Mouse (Mus musculus): ENCODE results near the gene Ppp1r3c. TPM values are rescaled to one million over a fixed set of nuclear protein-coding genes. Genes with fewer than 3 reads are reported as not detected.

Gene Ppp1r3c
- polyA plus RNA-seq, 1 experiment from 2014 or later: 30.6 TPM

DNA sequence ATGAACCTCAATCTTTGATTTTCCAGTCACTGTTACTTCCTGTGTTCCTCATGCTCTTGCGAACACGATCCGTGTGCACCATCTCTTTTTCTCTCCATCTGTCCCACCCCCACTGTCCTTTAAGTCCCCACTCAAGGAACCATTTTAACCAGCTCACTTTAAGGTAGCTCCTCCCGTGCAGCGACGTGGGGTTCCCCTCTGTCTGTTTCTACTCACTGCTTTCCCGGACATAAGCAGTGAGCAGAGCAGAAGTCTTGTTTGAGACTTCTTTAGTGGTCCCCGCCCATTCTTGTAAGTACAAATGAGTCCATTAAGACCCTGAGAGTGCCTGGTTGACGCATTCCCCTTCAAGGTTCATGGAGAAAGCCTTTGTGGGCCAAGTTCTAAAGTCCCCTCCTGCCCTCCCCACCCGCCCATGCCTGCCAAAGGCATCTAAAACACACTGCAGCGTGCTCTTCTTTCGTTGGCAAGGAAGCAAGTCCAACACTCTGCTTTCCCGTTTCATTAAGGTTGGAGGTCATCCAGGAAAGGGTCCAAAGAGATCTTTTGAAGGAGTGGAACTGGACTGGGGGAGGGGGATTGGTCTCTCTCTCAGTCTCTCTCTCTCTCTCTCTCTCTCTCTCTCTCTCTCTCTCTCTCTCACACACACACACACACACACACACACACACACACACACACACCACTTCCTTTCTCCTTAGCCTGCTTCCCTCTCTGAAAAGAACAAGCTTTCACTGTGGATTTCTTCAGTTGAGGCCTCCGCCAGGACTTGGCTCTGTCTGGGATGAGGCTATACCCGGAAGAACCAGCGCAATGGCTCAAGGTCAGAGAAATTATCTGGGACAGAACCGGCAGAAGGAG lies 30.9 kb downstream of the Ppp1r3c start:
- Histone ChIP-seq H3K4me1 (ENCODE audit: control insufficient read depth, insufficient read depth, low read depth, low read length) (no peaks in the 10 kb centered on the region; the same call in none of the 2 replicates), H3K9ac (ENCODE audit: low read depth, low read length) (no peak overlapping the region), H3K27ac (ENCODE audit: low read depth, low read length) (peak overlapping the region; percentile 75), H3K9me3 (ENCODE audit: control insufficient read depth, low read length) (peaks cover 7% of the 10 kb centered on the region), H3K27me3 (replicated peaks; ENCODE audit: control insufficient read depth, insufficient read depth, low read length) (no peaks in the 10 kb centered on the region), H3K36me3 (ENCODE audit: control insufficient read depth, insufficient read depth, low read length) (no peaks in the 10 kb centered on the region), H3K4me2 (ENCODE audit: low read length) (no peak overlapping the region; the same call in 1 of the 2 replicates), H3K4me3 (ENCODE audit: low read length) (no peak overlapping the region)
- 69% methylated on average over 17 of the region's 17 CpGs for WGBS
- ATAC-seq: peak; percentile 94

DNA sequence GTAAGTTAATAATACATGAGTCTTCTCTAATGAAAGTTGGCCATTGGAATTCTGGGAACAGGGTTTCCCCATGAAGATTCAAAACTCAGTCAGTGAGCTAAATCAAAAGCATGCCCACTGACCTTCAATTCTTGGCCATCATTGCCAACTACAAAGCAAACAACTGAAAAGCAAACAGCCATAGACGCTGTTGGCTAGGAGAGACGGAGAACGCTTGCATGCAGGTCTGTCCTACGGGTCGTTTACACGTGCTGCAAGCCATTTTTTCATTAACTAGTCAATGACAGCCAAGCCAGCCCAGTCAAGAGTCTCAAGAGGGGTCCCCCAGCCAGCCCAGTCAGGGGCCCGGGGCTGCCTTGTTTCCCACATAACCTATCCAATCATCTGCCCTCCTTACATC lies 31.7 kb downstream of the Ppp1r3c start:
- Histone ChIP-seq H3K9me3 (ENCODE audit: control insufficient read depth, low read length) (peaks cover 7% of the 10 kb centered on the region), H3K4me1 (ENCODE audit: control insufficient read depth, insufficient read depth, low read depth, low read length) (no peaks in the 10 kb centered on the region; the same call in none of the 2 replicates), H3K36me3 (ENCODE audit: control insufficient read depth, insufficient read depth, low read length) (no peaks in the 10 kb centered on the region), H3K9ac (ENCODE audit: low read depth, low read length) (no peak overlapping the region), H3K4me2 (ENCODE audit: low read length) (peak overlapping the region; percentile 23; the same call in 1 of the 2 replicates), H3K27ac (ENCODE audit: low read depth, low read length) (peak overlapping the region; percentile 75), H3K4me3 (ENCODE audit: low read length) (no peak overlapping the region), H3K27me3 (replicated peaks; ENCODE audit: control insufficient read depth, insufficient read depth, low read length) (no peaks in the 10 kb centered on the region)
- 81% methylated on average over 7 of the region's 7 CpGs for whole genome bisulfite sequencing
- ATAC-seq: peak; percentile 22; the same call in 1 of the 2 replicates

DNA sequence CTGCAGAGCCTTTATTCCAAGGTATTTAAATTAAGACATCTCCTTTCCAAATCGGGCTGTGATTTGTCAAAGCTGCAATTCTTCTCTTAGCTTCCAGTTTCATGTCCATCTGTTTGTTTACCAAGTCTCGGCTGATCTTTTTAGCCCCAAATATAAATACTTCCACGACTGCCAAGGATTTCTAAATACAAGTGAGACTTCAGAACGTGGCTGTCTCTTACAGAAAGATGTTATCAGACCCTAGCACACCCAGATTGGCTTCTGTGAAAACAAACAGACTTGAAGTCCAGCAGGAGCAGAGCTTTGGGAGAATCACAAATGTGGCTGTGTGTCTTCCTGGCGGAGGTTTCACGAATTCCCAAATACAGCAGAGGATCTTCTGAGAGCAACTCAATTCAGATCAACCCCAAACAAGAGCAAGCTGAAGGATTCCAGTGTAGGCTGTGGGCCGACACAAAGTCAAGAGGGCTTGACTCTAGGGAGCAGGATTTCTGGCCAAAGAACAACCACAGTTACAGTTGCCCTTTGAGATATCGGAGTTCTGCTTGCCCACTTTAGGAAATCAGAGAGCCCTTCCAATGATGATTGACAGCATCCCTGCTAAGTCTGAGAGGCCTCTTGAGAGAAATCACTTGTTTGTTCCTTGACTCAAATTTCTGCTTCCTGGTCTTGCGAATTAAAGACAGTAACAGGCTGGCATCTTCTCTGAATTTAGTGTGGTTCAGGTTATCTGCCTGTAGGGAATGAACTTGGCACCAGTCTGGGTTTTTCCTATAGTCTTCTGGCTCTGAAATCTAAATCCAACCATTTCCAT lies 34.4 kb downstream of the Ppp1r3c start:
- no peak for ATAC-seq
- Histone ChIP-seq H3K27ac (ENCODE audit: low read depth, low read length) (no peak overlapping the region), H3K27me3 (replicated peaks; ENCODE audit: control insufficient read depth, insufficient read depth, low read length) (no peaks in the 10 kb centered on the region), H3K36me3 (ENCODE audit: control insufficient read depth, insufficient read depth, low read length) (no peaks in the 10 kb centered on the region), H3K9ac (ENCODE audit: low read depth, low read length) (no peak overlapping the region), H3K4me2 (ENCODE audit: low read length) (no peak overlapping the region), H3K9me3 (ENCODE audit: control insufficient read depth, low read length) (peaks cover 4% of the 10 kb centered on the region), H3K4me3 (ENCODE audit: low read length) (no peak overlapping the region), H3K4me1 (ENCODE audit: control insufficient read depth, insufficient read depth, low read depth, low read length) (no peaks in the 10 kb centered on the region; the same call in none of the 2 replicates)
- 56% methylated on average over 9 of the region's 9 CpGs for WGBS

DNA sequence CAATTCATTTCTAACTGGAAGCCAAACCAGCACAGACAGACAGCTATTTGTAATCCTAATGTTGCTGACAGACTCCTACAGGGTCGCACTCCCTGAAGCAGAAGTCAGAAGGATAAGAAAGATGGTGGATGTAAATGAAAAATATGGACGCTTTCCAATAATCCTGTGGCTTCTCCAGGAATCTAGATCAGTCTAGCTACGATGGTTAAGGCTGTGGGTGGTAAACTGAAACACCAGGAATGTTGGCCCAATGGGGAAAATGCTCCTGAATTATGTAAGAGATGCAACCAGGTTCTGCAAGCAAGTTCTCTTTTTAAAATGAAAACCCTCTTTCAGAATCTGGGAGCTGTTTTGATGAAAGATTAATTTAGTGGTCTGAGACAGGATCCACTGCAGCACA lies 35.1 kb downstream of the Ppp1r3c start:
- H3K9me3 ChIP-seq (ENCODE audit: control insufficient read depth, low read length): peaks cover 4% of the 10 kb centered on the region
- no peak for ATAC-seq
- H3K4me3 ChIP-seq (ENCODE audit: low read length): no peak overlapping the region
- no peaks in the 10 kb centered on the region for H3K27me3 ChIP-seq (replicated peaks; ENCODE audit: control insufficient read depth, insufficient read depth, low read length)
- H3K27ac ChIP-seq (ENCODE audit: low read depth, low read length): no peak overlapping the region
- no peaks in the 10 kb centered on the region for H3K36me3 ChIP-seq (ENCODE audit: control insufficient read depth, insufficient read depth, low read length)
- H3K9ac ChIP-seq (ENCODE audit: low read depth, low read length): no peak overlapping the region
- peaks cover 2% of the 10 kb centered on the region for H3K4me1 ChIP-seq (ENCODE audit: control insufficient read depth, insufficient read depth, low read depth, low read length)
- 59% methylated on average over 3 of the region's 3 CpGs for WGBS
- no peak overlapping the region for H3K4me2 ChIP-seq (ENCODE audit: low read length)

DNA sequence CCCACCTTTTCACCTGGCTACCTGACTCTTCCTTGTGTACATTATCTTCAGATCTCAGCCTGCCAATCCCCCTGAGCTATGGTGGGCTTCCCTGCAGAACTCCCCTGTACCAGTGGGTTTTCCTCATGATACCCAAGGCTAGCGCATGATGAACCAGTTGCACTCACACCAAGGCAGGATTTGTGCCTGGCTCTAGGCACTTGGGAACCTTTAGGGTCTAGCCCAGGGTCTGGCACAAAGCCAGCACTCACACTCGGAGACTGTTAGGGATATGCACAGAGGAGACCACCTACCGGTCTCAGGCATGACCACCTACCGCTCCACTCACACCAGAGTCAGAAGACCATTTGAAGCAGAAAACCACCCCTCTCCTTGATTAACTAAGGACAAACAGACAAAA lies 35.5 kb downstream of the Ppp1r3c start:
- 68% methylated on average over 4 of the region's 4 CpGs for WGBS

GRCm38 (mm10) chr19:36699151-36699550 lies 37.3 kb downstream of the Ppp1r3c start:
- H3K4me3 ChIP-seq (ENCODE audit: low read length): no peak overlapping the region
- H3K36me3 ChIP-seq (ENCODE audit: control insufficient read depth, insufficient read depth, low read length): no peaks in the 10 kb centered on the region
- 92% methylated on average over 1 of the region's 1 CpGs for WGBS
- H3K4me1 ChIP-seq (ENCODE audit: control insufficient read depth, insufficient read depth, low read depth, low read length): peaks cover 2% of the 10 kb centered on the region
- H3K9me3 ChIP-seq (ENCODE audit: control insufficient read depth, low read length): peaks cover 1% of the 10 kb centered on the region
- H3K4me2 ChIP-seq (ENCODE audit: low read length): no peak overlapping the region
- no peak overlapping the region for H3K9ac ChIP-seq (ENCODE audit: low read depth, low read length)
- ATAC-seq: no peak
- no peak overlapping the region for H3K27ac ChIP-seq (ENCODE audit: low read depth, low read length)
- H3K27me3 ChIP-seq (replicated peaks; ENCODE audit: control insufficient read depth, insufficient read depth, low read length): no peaks in the 10 kb centered on the region

More for the DNA sequence above, 35.5 kb downstream of the Ppp1r3c start:
- Histone ChIP-seq H3K4me3 (ENCODE audit: low read length) (no peak overlapping the region), H3K27ac (ENCODE audit: low read depth, low read length) (no peak overlapping the region), H3K9ac (ENCODE audit: low read depth, low read length) (no peak overlapping the region), H3K4me1 (ENCODE audit: control insufficient read depth, insufficient read depth, low read depth, low read length) (peaks cover 2% of the 10 kb centered on the region), H3K27me3 (replicated peaks; ENCODE audit: control insufficient read depth, insufficient read depth, low read length) (no peaks in the 10 kb centered on the region), H3K9me3 (ENCODE audit: control insufficient read depth, low read length) (peaks cover 4% of the 10 kb centered on the region), H3K4me2 (ENCODE audit: low read length) (no peak overlapping the region), H3K36me3 (ENCODE audit: control insufficient read depth, insufficient read depth, low read length) (no peaks in the 10 kb centered on the region)
- ATAC-seq: no peak

- WGBS: 77% methylated on average over 3 of the region's 3 CpGs
- no peak overlapping the region for H3K4me2 ChIP-seq (ENCODE audit: low read length)
- no peak for ATAC-seq
- no peak overlapping the region for H3K9ac ChIP-seq (ENCODE audit: low read depth, low read length)
- H3K27me3 ChIP-seq (replicated peaks; ENCODE audit: control insufficient read depth, insufficient read depth, low read length): no peaks in the 10 kb centered on the region
- H3K36me3 ChIP-seq (ENCODE audit: control insufficient read depth, insufficient read depth, low read length): no peaks in the 10 kb centered on the region
- peaks cover 2% of the 10 kb centered on the region for H3K4me1 ChIP-seq (ENCODE audit: control insufficient read depth, insufficient read depth, low read depth, low read length)
- H3K4me3 ChIP-seq (ENCODE audit: low read length): no peak overlapping the region
- H3K9me3 ChIP-seq (ENCODE audit: control insufficient read depth, low read length): no peaks in the 10 kb centered on the region
- no peak overlapping the region for H3K27ac ChIP-seq (ENCODE audit: low read depth, low read length)
Measured at GRCm38 (mm10) chr19:36698200-36698599, 38.3 kb downstream of the Ppp1r3c start.

DNA sequence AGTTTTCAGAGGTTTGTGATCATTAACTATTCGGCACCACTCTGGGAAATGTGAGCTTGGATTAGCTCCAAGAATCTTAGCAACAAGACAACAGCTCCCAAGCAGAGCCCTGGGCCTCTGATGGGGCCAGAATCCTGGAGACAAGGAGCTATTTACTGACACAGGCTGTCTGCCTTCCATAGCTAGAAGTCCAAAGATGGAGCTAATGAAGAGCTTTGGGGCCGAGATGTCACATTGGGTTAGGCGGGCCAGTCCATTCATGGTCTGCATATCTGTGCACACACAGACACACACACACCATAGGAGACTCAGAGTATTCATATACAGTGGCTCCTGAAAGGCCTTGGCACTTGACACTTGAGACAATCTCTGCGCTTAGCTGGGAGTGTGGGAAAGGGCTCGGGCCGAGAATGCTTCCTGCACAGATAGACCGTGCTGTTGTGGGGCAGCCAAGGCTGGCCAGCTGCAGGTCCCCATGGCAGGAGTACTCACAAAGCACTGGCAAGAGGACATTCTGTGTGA lies 39.8 kb downstream of the Ppp1r3c start:
- H3K4me3 ChIP-seq (ENCODE audit: low read length): no peak overlapping the region
- no peaks in the 10 kb centered on the region for H3K9me3 ChIP-seq (ENCODE audit: control insufficient read depth, low read length)
- H3K4me1 ChIP-seq (ENCODE audit: control insufficient read depth, insufficient read depth, low read depth, low read length): peaks cover 2% of the 10 kb centered on the region
- H3K27ac ChIP-seq (ENCODE audit: low read depth, low read length): peak overlapping the region; percentile 60
- H3K9ac ChIP-seq (ENCODE audit: low read depth, low read length): no peak overlapping the region
- no peaks in the 10 kb centered on the region for H3K27me3 ChIP-seq (replicated peaks; ENCODE audit: control insufficient read depth, insufficient read depth, low read length)
- H3K36me3 ChIP-seq (ENCODE audit: control insufficient read depth, insufficient read depth, low read length): no peaks in the 10 kb centered on the region
- WGBS: 24% methylated on average over 7 of the region's 7 CpGs
- peak; percentile 91 for ATAC-seq
- H3K4me2 ChIP-seq (ENCODE audit: low read length): no peak overlapping the region

DNA sequence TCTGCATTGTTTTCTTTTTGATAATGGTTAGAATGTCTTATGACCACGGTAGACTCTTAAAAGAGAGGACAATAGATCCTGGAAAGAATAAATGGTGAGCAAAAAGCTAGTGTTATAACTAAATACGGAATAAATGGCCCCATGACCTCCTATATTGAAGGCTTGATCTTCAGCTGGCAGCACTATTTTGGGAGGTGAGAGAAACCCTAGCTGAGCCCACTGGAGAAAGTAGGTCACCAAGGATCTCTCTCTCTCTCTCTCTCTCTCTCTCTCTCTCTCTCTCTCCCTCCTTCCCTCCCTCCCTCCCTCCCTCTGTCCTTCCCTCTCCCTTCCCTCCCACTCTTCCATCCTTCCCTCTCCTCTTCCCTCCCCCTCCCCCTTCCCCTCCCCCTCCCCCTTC lies 42.9 kb downstream of the Ppp1r3c start:
- no peak overlapping the region for H3K27ac ChIP-seq (ENCODE audit: low read depth, low read length)
- no peak for ATAC-seq
- no peak overlapping the region for H3K4me2 ChIP-seq (ENCODE audit: low read length)
- H3K27me3 ChIP-seq (replicated peaks; ENCODE audit: control insufficient read depth, insufficient read depth, low read length): no peaks in the 10 kb centered on the region
- H3K4me3 ChIP-seq (ENCODE audit: low read length): no peak overlapping the region
- H3K9me3 ChIP-seq (ENCODE audit: control insufficient read depth, low read length): no peaks in the 10 kb centered on the region
- WGBS: 87% methylated on average over 2 of the region's 2 CpGs
- peaks cover 6% of the 10 kb centered on the region for H3K4me1 ChIP-seq (ENCODE audit: control insufficient read depth, insufficient read depth, low read depth, low read length)
- H3K9ac ChIP-seq (ENCODE audit: low read depth, low read length): no peak overlapping the region
- no peaks in the 10 kb centered on the region for H3K36me3 ChIP-seq (ENCODE audit: control insufficient read depth, insufficient read depth, low read length)

Measured in hindbrain, embryonic 16.5 days (tissue).